Mouse (Mus musculus): ENCODE results near the gene Tigar.

Gene Tigar

GRCm38 (mm10) chr6:127109402-127109930 is at the start of gene Tigar:
Gene Tigar (minus strand): TSS chr6:127109557.
- peak; percentile 96 to 98 for DNase-seq

GRCm38 (mm10) chr6:127157321-127157720 is 48.0 kb upstream of the Tigar start:
- DNase-seq = no peak

GRCm38 (mm10) chr6:127155468-127155867 is 46.1 kb upstream of the Tigar start:
- no peak for DNase-seq

- no peak for DNase-seq
Observed at GRCm38 (mm10) chr6:127154708-127155268, 45.4 kb upstream of the Tigar start.

GRCm38 (mm10) chr6:127153972-127154707 is 44.8 kb upstream of the Tigar start:
- DNase-seq = no peak

GRCm38 (mm10) chr6:127153296-127153800 is 44.0 kb upstream of the Tigar start:
- no peak for DNase-seq

GRCm38 (mm10) chr6:127152106-127152951 is 43.0 kb upstream of the Tigar start, which contains the start of gene Ccnd2:
Gene Ccnd2 (minus strand): TSS chr6:127152193.
- DNase-seq = no peak

GRCm38 (mm10) chr6:127151565-127152105 is 42.3 kb upstream of the Tigar start:
- DNase-seq = no peak

- peak; percentile 30 to 42 for DNase-seq
Observed at GRCm38 (mm10) chr6:127150663-127151564, 41.6 kb upstream of the Tigar start.

GRCm38 (mm10) chr6:127149944-127150662 is 40.7 kb upstream of the Tigar start:
- peak; percentile 28 to 48 for DNase-seq

GRCm38 (mm10) chr6:127149303-127149943 is 40.1 kb upstream of the Tigar start:
- peak; percentile 30 to 32 for DNase-seq

- DNase-seq = peak in 1 of 2 experiments; percentile 34
Observed at GRCm38 (mm10) chr6:127148526-127149302, 39.4 kb upstream of the Tigar start.

GRCm38 (mm10) chr6:127147665-127148064 is 38.3 kb upstream of the Tigar start:
- peak; percentile 84 to 88 for DNase-seq

- no peak for DNase-seq
Observed at GRCm38 (mm10) chr6:127146322-127146947, 37.1 kb upstream of the Tigar start.

- no peak for DNase-seq
Observed at GRCm38 (mm10) chr6:127145464-127146190, 36.3 kb upstream of the Tigar start.

GRCm38 (mm10) chr6:127143576-127144288 is 34.4 kb upstream of the Tigar start:
- DNase-seq = no peak

- no peak for DNase-seq
Observed at GRCm38 (mm10) chr6:127143124-127143520, 33.8 kb upstream of the Tigar start.

Measured in cerebellum, postnatal 25 days (tissue).